Mouse (Mus musculus): ENCODE data around the gene Sptbn1.

Sptbn1 gene

GRCm38 (mm10) chr11:30132581-30132980 lies 135.4 kb downstream of the Sptbn1 start:
- no peak for DNase-seq (ENCODE audit: low spot score in 2 of 2)

- DNase-seq (ENCODE audit: low spot score in 2 of 2), result no peak
These were observed 136.3 kb downstream of the Sptbn1 start for GRCm38 (mm10) chr11:30131640-30132039.

- no peak for DNase-seq (ENCODE audit: low spot score in 2 of 2)
These were observed 138.6 kb downstream of the Sptbn1 start for GRCm38 (mm10) chr11:30129339-30129738.

GRCm38 (mm10) chr11:30126840-30127239 lies 141.1 kb downstream of the Sptbn1 start:
- no peak for DNase-seq (ENCODE audit: low spot score in 2 of 2)

- no peak for DNase-seq (ENCODE audit: low spot score in 2 of 2)
These were observed 149.9 kb downstream of the Sptbn1 start for GRCm38 (mm10) chr11:30118038-30118437.

- DNase-seq (ENCODE audit: low spot score in 2 of 2), result no peak
These were observed 154.3 kb downstream of the Sptbn1 start for GRCm38 (mm10) chr11:30113631-30114030.

- DNase-seq (ENCODE audit: low spot score in 2 of 2), result no peak
These were observed 157.3 kb downstream of the Sptbn1 start for GRCm38 (mm10) chr11:30110634-30111033.

- DNase-seq (ENCODE audit: low spot score in 2 of 2), result no peak
These were observed 163.8 kb downstream of the Sptbn1 start for GRCm38 (mm10) chr11:30104177-30104576.

GRCm38 (mm10) chr11:30102594-30102993 lies 165.4 kb downstream of the Sptbn1 start:
- DNase-seq (ENCODE audit: low spot score in 2 of 2), result peak in 1 of 2 experiments; percentile 40

- DNase-seq (ENCODE audit: low spot score in 2 of 2), result no peak
These were observed 166.2 kb downstream of the Sptbn1 start for GRCm38 (mm10) chr11:30101796-30102195.

- no peak for DNase-seq (ENCODE audit: low spot score in 2 of 2)
These were observed 166.8 kb downstream of the Sptbn1 start for GRCm38 (mm10) chr11:30101162-30101561.

GRCm38 (mm10) chr11:30099916-30100315 lies 168.1 kb downstream of the Sptbn1 start:
- no peak for DNase-seq (ENCODE audit: low spot score in 2 of 2)

GRCm38 (mm10) chr11:30095212-30095773 lies 172.7 kb downstream of the Sptbn1 start:
- DNase-seq (ENCODE audit: low spot score in 2 of 2), result no peak

- no peak for DNase-seq (ENCODE audit: low spot score in 2 of 2)
These were observed 176.1 kb downstream of the Sptbn1 start for GRCm38 (mm10) chr11:30091892-30092291.

- no peak for DNase-seq (ENCODE audit: low spot score in 2 of 2)
These were observed 182.9 kb downstream of the Sptbn1 start for GRCm38 (mm10) chr11:30085114-30085513.

- DNase-seq (ENCODE audit: low spot score in 2 of 2), result no peak
These were observed 210.7 kb downstream of the Sptbn1 start for GRCm38 (mm10) chr11:30057299-30057698.
